8 mouse cellular contexts compared by ENCODE assay signal in genomic region chr5:140684343-140685148, GRCm38 (mm10). TPM values are rescaled to one million over a fixed set of nuclear protein-coding genes. Genes with fewer than 3 reads are reported as not detected.
DNase-seq lines count a peak whose midpoint lies in the region; ATAC-seq and TF ChIP-seq lines count a peak whose summit lies in the region.

No protein-coding gene starts in this region.

- ATAC-seq in forebrain, embryonic 11.5 days (replicated peaks; ENCODE audit: low FRiP score): peak; percentile 63
- ATAC-seq in embryonic facial prominence, embryonic 15.5 days (ENCODE audit: insufficient number of reproducible peaks, low FRiP score, low TSS enrichment, low read depth): 0 out of 2 replicates have a peak, but pooled peaks have one; percentile 6
- ATAC-seq in midbrain, postnatal 0 days (ENCODE audit: low FRiP score): peak; percentile 50; the same call in 1 of the 2 replicates

- H3K4me1 ChIP-seq in forebrain, embryonic 11.5 days (replicated peaks; ENCODE audit: control insufficient read depth, insufficient read depth, low read length): no peaks in the 10 kb centered on the region
- 0 out of 2 replicates have a peak, but pooled peaks cover 3% of the 10 kb centered on the region for H3K4me1 ChIP-seq in forebrain, embryonic 10.5 days
- no peaks in the 10 kb centered on the region for H3K4me1 ChIP-seq in thymus, adult 2 months (replicated peaks; ENCODE audit: control insufficient read depth, insufficient read depth, low read length)
- 0 out of 2 replicates have a peak, but pooled peaks cover 3% of the 10 kb centered on the region for H3K4me1 ChIP-seq in embryonic facial prominence, embryonic 15.5 days
- no peaks in the 10 kb centered on the region for H3K4me1 ChIP-seq in midbrain, postnatal 0 days (ENCODE audit: insufficient read depth, low read length)

- peak; percentile 71 for DNase-seq in forebrain, embryonic 11.5 days (ENCODE audit: low spot score)
- DNase-seq in forebrain, embryonic 10.5 days (ENCODE audit: extremely low spot score, low spot score): no peak
- peak; percentile 47 for DNase-seq in thymus, adult 2 months
- DNase-seq in thymus, postnatal 10 days (ENCODE audit: low spot score in 2 of 2): no peak
- DNase-seq in kidney, postnatal 10 days: peak; percentile 69
- DNase-seq in midbrain, postnatal 0 days (ENCODE audit: low spot score): peak; percentile 77
- DNase-seq in right cerebral cortex, postnatal 36 days (ENCODE audit: low spot score in 2 of 2): no peak

- no peak for TF ChIP-seq POLR2A in thymus, adult 2 months (IDR thresholded peaks at IDR 0.05; ENCODE audit: control insufficient read depth, extremely low read depth, insufficient read depth, low read length, poor library complexity)

- H3K27ac ChIP-seq in forebrain, embryonic 11.5 days (ENCODE audit: low read depth, low read length): no peak overlapping the region
- H3K27ac ChIP-seq in forebrain, embryonic 10.5 days: no peak overlapping the region
- no peak overlapping the region for H3K27ac ChIP-seq in thymus, adult 2 months (ENCODE audit: control insufficient read depth, insufficient read depth, low read length)
- no peak overlapping the region for H3K27ac ChIP-seq in embryonic facial prominence, embryonic 15.5 days (replicated peaks)
- no peak overlapping the region for H3K27ac ChIP-seq in midbrain, postnatal 0 days (ENCODE audit: low read depth, low read length)

- no peak overlapping the region for H3K4me2 ChIP-seq in forebrain, embryonic 11.5 days (ENCODE audit: low read depth, low read length, severe bottlenecking)
- no peak overlapping the region for H3K4me2 ChIP-seq in embryonic facial prominence, embryonic 15.5 days (replicated peaks)
- no peak overlapping the region for H3K4me2 ChIP-seq in midbrain, postnatal 0 days (ENCODE audit: low read depth, low read length, poor library complexity, severe bottlenecking)

- H3K9ac ChIP-seq in forebrain, embryonic 11.5 days (ENCODE audit: low read length): no peak overlapping the region
- no peak overlapping the region for H3K9ac ChIP-seq in embryonic facial prominence, embryonic 15.5 days
- no peak overlapping the region for H3K9ac ChIP-seq in midbrain, postnatal 0 days (replicated peaks; ENCODE audit: low read length, poor library complexity, severe bottlenecking)

- H3K9me3 ChIP-seq in forebrain, embryonic 11.5 days (ENCODE audit: control insufficient read depth, low read length): no peaks in the 10 kb centered on the region
- H3K9me3 ChIP-seq in forebrain, embryonic 10.5 days: no peaks in the 10 kb centered on the region
- no peaks in the 10 kb centered on the region for H3K9me3 ChIP-seq in embryonic facial prominence, embryonic 15.5 days (replicated peaks)
- no peaks in the 10 kb centered on the region for H3K9me3 ChIP-seq in midbrain, postnatal 0 days (ENCODE audit: low read length)

- no peak; the same call in 1 of the 2 replicates for TF ChIP-seq CTCF in thymus, adult 2 months (IDR thresholded peaks at IDR 0.05; ENCODE audit: borderline replicate concordance, control insufficient read depth, extremely low read depth, insufficient read depth, low read length, poor library complexity)
- peak; percentile 88 for TF ChIP-seq CTCF in midbrain, postnatal 0 days (IDR thresholded peaks at IDR 0.05)

- WGBS in forebrain, embryonic 11.5 days: 65% methylated on average over 16 of the region's 16 CpGs
- 68% methylated on average over 16 of the region's 16 CpGs for WGBS in forebrain, embryonic 10.5 days
- 82% methylated on average over 16 of the region's 16 CpGs for WGBS in thymus, adult 2 months
- 49% methylated on average over 16 of the region's 16 CpGs for whole genome bisulfite sequencing in embryonic facial prominence, embryonic 15.5 days
- 57% methylated on average over 16 of the region's 16 CpGs for WGBS in midbrain, postnatal 0 days

- no peak overlapping the region for H3K4me3 ChIP-seq in forebrain, embryonic 11.5 days (ENCODE audit: low read depth, low read length)
- no peak overlapping the region for H3K4me3 ChIP-seq in forebrain, embryonic 10.5 days
- H3K4me3 ChIP-seq in thymus, adult 2 months (ENCODE audit: control insufficient read depth, insufficient read depth, low read length): no peak overlapping the region
- H3K4me3 ChIP-seq in embryonic facial prominence, embryonic 15.5 days (replicated peaks): no peak overlapping the region
- no peak overlapping the region for H3K4me3 ChIP-seq in midbrain, postnatal 0 days (ENCODE audit: low read depth, low read length)

- no peaks in the 10 kb centered on the region; the same call in 1 of the 2 replicates for H3K36me3 ChIP-seq in forebrain, embryonic 11.5 days (ENCODE audit: control insufficient read depth, insufficient read depth, low read length)
- H3K36me3 ChIP-seq in forebrain, embryonic 10.5 days (replicated peaks): peaks cover 78% of the 10 kb centered on the region
- peaks cover 3% of the 10 kb centered on the region; the same call in 1 of the 2 replicates for H3K36me3 ChIP-seq in thymus, adult 2 months (ENCODE audit: control insufficient read depth, insufficient read depth, low read length)
- H3K36me3 ChIP-seq in embryonic facial prominence, embryonic 15.5 days: peaks cover 52% of the 10 kb centered on the region
- H3K36me3 ChIP-seq in midbrain, postnatal 0 days (ENCODE audit: insufficient read depth, low read length): peaks cover 40% of the 10 kb centered on the region

- H3K27me3 ChIP-seq in forebrain, embryonic 11.5 days (ENCODE audit: control insufficient read depth, insufficient read depth, low read length): no peaks in the 10 kb centered on the region
- no peaks in the 10 kb centered on the region for H3K27me3 ChIP-seq in forebrain, embryonic 10.5 days (ENCODE audit: poor library complexity, severe bottlenecking)
- H3K27me3 ChIP-seq in thymus, adult 2 months (ENCODE audit: control insufficient read depth, insufficient read depth, low read length): no peaks in the 10 kb centered on the region
- H3K27me3 ChIP-seq in embryonic facial prominence, embryonic 15.5 days: no peaks in the 10 kb centered on the region
- no peaks in the 10 kb centered on the region for H3K27me3 ChIP-seq in midbrain, postnatal 0 days (ENCODE audit: insufficient read depth, low read length)

RNA-seq across cellular contexts. Expression of gene Iqce, which starts 17.6 kb away (rescaled TPM):
- 28.6 and 31.0 TPM in 2 replicates for polyA plus RNA-seq in forebrain, embryonic 11.5 days (2014; fragmentation: Nextera tagmentation; extraction: Ambion mirVana)
- polyA plus RNA-seq in forebrain, embryonic 10.5 days (2016; fragmentation: Nextera tagmentation; extraction: Ambion mirVana): 24.0 and 30.5 TPM in 2 replicates
- 30.0 and 31.5 TPM in 2 replicates for polyA plus RNA-seq in thymus, adult 2 months (2012; rRNA removed)
- polyA plus RNA-seq in embryonic facial prominence, embryonic 15.5 days (2015; fragmentation: Nextera tagmentation; extraction: Ambion mirVana): 24.6 and 28.2 TPM in 2 replicates
- total RNA-seq in midbrain, postnatal 0 days (2014; rRNA removed): 36.4 and 38.6 TPM in 2 replicates
- 30.4 and 37.2 TPM in 2 replicates for polyA plus RNA-seq in midbrain, postnatal 0 days (2015; fragmentation: Nextera tagmentation; extraction: Ambion mirVana)

RNA-seq across cellular contexts. Expression of gene Brat1, which starts 20.3 kb away (rescaled TPM):
- 17.0 and 17.1 TPM in 2 replicates for polyA plus RNA-seq in forebrain, embryonic 11.5 days (2014; fragmentation: Nextera tagmentation; extraction: Ambion mirVana)
- polyA plus RNA-seq in forebrain, embryonic 10.5 days (2016; fragmentation: Nextera tagmentation; extraction: Ambion mirVana): 21.5 and 23.6 TPM in 2 replicates
- polyA plus RNA-seq in thymus, adult 2 months (2012; rRNA removed): 65.1 and 69.1 TPM in 2 replicates
- polyA plus RNA-seq in embryonic facial prominence, embryonic 15.5 days (2015; fragmentation: Nextera tagmentation; extraction: Ambion mirVana): 24.2 and 26.0 TPM in 2 replicates
- total RNA-seq in midbrain, postnatal 0 days (2014; rRNA removed): 37.1 and 40.3 TPM in 2 replicates
- 16.4 and 17.9 TPM in 2 replicates for polyA plus RNA-seq in midbrain, postnatal 0 days (2015; fragmentation: Nextera tagmentation; extraction: Ambion mirVana)

RNA-seq across cellular contexts. Expression of gene Ttyh3, which starts 35.7 kb away (rescaled TPM):
- 83.3 and 91.5 TPM in 2 replicates for polyA plus RNA-seq in forebrain, embryonic 11.5 days (2014; fragmentation: Nextera tagmentation; extraction: Ambion mirVana)
- polyA plus RNA-seq in forebrain, embryonic 10.5 days (2016; fragmentation: Nextera tagmentation; extraction: Ambion mirVana): 31.6 and 35.7 TPM in 2 replicates
- 139 and 177 TPM in 2 replicates for polyA plus RNA-seq in thymus, adult 2 months (2012; rRNA removed)
- polyA plus RNA-seq in embryonic facial prominence, embryonic 15.5 days (2015; fragmentation: Nextera tagmentation; extraction: Ambion mirVana): 42.3 and 43.7 TPM in 2 replicates
- total RNA-seq in midbrain, postnatal 0 days (2014; rRNA removed): 196 and 204 TPM in 2 replicates
- 52.0 and 56.6 TPM in 2 replicates for polyA plus RNA-seq in midbrain, postnatal 0 days (2015; fragmentation: Nextera tagmentation; extraction: Ambion mirVana)

RNA-seq across cellular contexts. Expression of gene Amz1, which starts 39.4 kb away (rescaled TPM):
- polyA plus RNA-seq in forebrain, embryonic 11.5 days (2014; fragmentation: Nextera tagmentation; extraction: Ambion mirVana): 0.93 and 0.96 TPM in 2 replicates
- polyA plus RNA-seq in forebrain, embryonic 10.5 days (2016; fragmentation: Nextera tagmentation; extraction: Ambion mirVana): 0.63 and 0.66 TPM in 2 replicates
- 10.6 and 13.7 TPM in 2 replicates for polyA plus RNA-seq in thymus, adult 2 months (2012; rRNA removed)
- polyA plus RNA-seq in embryonic facial prominence, embryonic 15.5 days (2015; fragmentation: Nextera tagmentation; extraction: Ambion mirVana): 0.79 and 1.5 TPM in 2 replicates
- total RNA-seq in midbrain, postnatal 0 days (2014; rRNA removed): 14.4 and 14.9 TPM in 2 replicates
- 15.6 and 15.9 TPM in 2 replicates for polyA plus RNA-seq in midbrain, postnatal 0 days (2015; fragmentation: Nextera tagmentation; extraction: Ambion mirVana)

Comparison
In these comparisons a context has a peak if more than half of its experiments do, and no peak if none do; other contexts are left out.
1. DNase-seq: peak in forebrain, embryonic 11.5 days (single experiment), thymus, adult 2 months (single experiment), kidney, postnatal 10 days (single experiment) and midbrain, postnatal 0 days (single experiment); none in forebrain, embryonic 10.5 days (single experiment), thymus, postnatal 10 days (0 of 2) and right cerebral cortex, postnatal 36 days (0 of 2).
2. ATAC-seq: peak in every context shown above with its lines; median percentile 63 in forebrain, embryonic 11.5 days; 50 in midbrain, postnatal 0 days; 6 in embryonic facial prominence, embryonic 15.5 days.